Mouse (Mus musculus) adrenal gland, postnatal 4 days (tissue): ENCODE results near the gene Hist1h2ap. TPM values are rescaled to one million over a fixed set of nuclear protein-coding genes. Genes with fewer than 3 reads are reported as not detected.
"Not testable (repeated sequence)": the region's sequence is repeated elsewhere in the genome, so short reads cannot be mapped to it uniquely, and the experiment has no call there.

ENCODE experiments used
- DNase-seq, 2 experiments: peaks; one replicate each; pipeline ENCODE4 v3.0.0; 2021 to 2022; ENCODE audit warnings: low spot score in 2 of 2, mixed read lengths in 2 of 2
- microRNA-seq: library from miRNA; unstranded; fragments of <30 nt; microRNA quantifications from one replicate; pipeline ENCODE4 v1.2.0, GENCODE M21; 2021
- total RNA-seq, 2 experiments: library from RNA; stranded (reverse); gene quantifications; 2 replicates each; pipeline ENCODE4 v1.2.3; 2021

Gene Hist1h2ap
- total RNA-seq, 2 experiments from 2014 or later, result 329 to 379 TPM

DNA sequence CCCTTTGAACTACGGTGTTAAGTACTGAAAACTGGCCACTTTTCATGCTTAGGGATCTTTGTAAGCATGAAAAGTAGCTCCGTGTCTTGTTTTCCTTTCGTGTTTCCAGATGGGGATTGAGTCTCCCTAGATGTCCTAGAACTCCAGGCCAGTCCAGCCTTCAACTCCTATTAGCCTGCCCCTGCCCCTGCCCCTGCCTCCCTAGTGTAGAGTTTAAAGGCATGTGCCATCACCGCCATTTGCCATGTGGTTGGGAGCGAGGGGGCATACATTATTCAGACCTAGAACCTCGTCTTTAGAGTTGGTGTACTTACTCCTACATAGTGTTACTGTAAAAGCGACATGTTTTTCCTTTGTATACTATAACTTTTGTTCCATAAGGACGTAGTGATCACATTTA, 22.2 kb downstream of the Hist1h2ap start:
- not testable (repeated sequence) for DNase-seq

DNA sequence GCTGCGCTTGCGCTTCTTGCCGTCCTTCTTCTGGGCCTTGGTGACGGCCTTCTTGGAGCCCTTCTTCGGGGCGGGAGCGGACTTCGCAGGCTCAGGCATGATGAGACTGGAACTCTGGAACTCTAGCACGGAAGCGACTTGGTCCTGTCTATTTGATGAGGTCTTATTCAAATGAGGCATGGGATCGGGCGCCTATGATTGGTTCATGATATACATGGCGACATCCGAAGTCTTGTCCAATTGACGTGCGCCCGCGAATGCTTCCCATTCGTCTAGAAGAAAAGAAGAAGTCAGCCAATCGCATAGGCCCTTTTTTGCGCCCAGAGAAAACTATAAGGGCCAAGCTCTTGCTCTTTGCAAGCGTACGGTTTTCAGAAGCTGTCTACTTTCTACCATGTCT, 23.2 kb downstream of the Hist1h2ap start, which contains the start of the genes Hist1h2bq and Hist1h2ao:
Gene Hist1h2bq, minus strand, starts transcription at position 125 of the 400 bp plus-strand sequence.
Gene Hist1h2ao, plus strand, starts transcription at position 393 of the 400 bp plus-strand sequence.
- not testable (repeated sequence) for DNase-seq

DNA sequence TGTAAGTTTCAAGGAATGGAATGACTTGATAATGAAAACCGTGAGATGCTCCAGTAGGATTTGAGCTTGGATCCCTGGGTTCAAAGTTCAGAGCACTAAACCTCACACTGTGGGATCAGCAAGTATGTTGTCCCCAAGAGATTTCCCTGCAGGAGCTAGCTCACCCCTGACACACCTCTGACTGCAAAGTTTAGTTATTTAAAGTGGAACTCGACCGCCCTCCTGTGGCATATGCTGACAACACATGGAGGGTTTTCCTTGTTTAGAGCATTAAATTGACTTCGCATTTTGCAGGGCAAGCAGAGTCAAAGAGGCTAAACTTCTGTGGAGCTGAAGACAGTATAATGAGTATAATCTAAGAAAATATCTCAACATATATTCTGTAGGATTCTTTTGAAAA, 30.2 kb downstream of the Hist1h2ap start:
- not testable (repeated sequence) for DNase-seq

DNA sequence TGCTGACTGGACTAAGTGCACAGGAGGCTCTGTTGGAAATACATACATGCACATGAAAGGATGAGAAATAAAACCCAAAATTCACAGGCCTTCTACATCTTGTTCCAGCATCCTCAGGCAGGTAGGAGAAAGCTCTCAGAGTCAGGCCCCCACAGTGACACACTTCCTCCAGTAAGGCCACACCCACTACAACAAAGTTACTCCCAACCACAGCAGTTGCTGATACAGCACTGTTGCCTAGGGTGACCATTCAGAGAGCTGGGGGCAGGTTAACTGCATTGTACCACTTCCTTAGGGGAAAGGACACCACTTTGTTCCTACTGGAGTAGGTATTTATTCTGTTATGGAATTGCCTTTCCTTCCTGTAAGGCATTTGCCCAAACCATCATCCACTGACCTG, 36.1 kb downstream of the Hist1h2ap start:
- not testable (repeated sequence) for DNase-seq

DNA sequence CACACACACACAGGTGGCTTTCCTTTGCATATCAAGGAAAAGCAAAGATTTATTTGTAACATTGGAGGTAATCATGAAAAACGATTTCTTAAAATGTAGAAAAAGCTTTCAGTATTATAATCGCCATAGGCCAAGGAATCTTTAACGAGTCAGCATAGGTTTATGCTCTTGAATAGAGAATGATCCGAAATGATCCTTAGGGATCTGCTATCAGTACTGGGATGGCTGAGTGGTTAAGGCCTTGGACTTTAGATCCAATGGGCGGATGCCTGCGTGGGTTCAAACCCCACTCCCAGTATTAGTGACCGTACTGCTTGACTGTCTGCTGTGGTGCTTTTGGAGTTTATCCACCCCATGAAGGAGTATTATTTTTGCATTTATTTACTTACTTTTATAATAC, 37.7 kb downstream of the Hist1h2ap start:
- no peak for DNase-seq

DNA sequence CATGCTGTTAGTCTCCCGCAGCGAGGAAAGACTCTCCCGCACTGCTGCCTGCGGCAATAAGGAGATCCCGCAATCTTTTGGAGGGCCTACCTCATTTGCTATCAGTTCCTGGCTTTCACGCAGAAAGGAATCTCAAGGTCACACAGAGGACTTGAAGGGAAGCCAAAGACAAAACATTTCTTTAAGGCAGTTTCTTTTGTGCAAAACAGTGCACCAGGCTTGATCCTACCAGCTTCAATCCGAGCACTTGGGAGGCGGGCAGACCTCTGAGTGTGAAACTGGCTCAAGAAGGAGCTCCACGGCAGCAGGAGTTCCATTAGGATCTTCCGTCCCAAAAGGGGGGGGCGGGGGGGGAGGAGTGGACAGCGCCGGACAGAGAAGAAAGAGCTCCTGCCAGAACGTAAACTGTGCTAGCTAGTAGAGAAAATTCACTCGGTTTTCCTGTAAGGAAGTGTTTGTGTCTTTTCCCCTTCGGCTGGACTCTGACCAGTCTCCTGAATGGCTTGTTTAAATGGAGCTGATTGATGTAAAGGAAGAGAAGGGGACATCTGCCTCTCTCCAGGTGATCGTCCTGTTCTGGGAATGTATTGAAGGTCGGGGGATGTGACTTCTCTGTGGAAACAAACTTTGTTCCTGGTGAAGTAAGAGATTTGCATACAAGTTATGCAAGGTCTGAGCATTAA, 42.6 kb downstream of the Hist1h2ap start:
- DNase-seq, result no peak

DNA sequence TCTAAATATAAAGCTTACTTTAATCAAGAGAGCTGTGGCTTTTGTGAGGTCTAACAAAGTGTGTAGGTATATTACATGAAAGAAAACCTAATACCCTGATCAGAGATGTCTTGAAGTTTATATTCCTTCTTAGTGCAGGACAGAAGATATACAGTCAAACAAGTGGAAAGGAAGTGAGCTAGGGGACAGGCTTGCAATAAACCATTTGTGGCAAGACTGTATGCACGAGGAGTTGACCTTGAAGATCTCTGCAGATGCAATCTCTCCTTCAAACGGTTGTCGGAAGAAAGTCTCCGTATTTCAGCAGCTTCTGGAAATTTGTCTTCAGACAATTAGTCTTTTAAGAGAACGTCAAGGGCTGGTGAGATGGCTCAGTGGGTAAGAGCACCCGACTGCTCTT, 43.4 kb downstream of the Hist1h2ap start:
- no peak for DNase-seq

DNA sequence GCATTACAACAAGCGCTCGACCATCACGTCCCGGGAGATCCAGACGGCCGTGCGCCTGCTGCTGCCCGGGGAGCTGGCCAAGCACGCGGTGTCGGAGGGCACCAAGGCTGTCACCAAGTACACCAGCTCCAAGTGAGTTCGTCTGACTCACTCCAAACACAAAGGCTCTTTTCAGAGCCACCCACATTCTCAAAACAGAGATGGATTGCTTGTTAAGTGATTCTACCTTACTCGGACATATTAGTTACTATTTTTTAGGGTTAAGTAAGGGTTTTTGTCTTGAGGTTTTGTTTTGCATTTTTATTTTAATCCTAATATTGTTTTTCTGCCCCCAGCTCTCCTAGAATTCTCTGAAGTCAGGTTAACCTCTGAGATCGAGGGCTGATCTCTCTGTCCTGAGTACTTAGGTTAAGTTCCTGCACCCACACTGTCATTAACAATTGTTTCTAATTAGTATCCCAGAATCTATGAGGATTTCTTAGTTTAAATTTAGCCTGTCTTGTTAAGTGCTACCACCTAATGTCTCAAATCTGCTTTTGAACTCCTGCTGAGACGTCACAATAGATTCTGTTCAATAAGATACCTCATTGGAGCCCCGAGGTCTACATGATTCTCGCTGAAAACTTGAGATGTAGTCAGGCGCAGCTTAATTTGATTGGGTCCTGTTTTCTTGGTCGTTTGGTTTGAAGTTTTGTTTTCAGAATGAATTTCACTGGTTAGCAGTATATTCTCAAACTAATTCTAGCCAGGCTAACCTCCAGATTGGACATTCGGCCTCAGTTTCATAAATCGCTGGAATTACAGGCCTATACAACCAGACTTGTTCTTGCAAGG, 45.3 kb downstream of the Hist1h2ap start:
- DNase-seq, result no peak

DNA sequence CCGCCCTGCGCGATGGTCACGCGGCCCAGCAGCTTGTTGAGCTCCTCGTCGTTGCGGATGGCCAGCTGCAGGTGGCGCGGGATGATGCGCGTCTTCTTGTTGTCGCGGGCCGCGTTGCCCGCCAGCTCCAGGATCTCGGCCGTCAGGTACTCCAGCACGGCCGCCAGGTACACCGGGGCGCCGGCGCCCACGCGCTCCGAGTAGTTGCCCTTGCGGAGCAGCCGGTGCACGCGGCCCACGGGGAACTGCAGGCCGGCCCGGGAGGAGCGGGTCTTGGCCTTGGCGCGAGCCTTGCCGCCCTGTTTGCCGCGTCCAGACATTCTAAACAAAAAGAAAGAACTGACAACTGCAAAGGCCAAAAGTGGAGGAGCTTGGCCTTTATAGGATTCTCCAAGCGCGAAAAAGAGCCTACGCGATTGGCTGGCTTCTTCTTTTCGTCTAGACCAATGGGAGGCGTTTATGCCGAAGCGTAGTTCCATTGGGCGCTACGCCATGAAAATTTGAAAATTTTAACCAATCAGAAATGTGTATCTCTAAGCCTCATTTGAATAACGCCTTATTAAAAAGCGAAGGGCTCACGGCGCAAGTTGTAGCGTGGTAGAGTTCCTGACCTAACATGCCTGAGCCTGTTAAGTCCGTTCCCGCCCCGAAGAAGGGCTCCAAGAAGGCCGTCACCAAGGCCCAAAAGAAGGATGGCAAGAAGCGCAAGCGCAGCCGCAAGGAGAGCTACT, 46.2 kb downstream of the Hist1h2ap start, which contains the start of the genes Hist1h2an and Hist1h2bp:
Gene Hist1h2an, minus strand, starts transcription at position 320 of the 731 bp plus-strand sequence.
Gene Hist1h2bp, plus strand, starts transcription at position 563 of the 731 bp plus-strand sequence.
- peak; percentile 33 to 69 for DNase-seq

DNA sequence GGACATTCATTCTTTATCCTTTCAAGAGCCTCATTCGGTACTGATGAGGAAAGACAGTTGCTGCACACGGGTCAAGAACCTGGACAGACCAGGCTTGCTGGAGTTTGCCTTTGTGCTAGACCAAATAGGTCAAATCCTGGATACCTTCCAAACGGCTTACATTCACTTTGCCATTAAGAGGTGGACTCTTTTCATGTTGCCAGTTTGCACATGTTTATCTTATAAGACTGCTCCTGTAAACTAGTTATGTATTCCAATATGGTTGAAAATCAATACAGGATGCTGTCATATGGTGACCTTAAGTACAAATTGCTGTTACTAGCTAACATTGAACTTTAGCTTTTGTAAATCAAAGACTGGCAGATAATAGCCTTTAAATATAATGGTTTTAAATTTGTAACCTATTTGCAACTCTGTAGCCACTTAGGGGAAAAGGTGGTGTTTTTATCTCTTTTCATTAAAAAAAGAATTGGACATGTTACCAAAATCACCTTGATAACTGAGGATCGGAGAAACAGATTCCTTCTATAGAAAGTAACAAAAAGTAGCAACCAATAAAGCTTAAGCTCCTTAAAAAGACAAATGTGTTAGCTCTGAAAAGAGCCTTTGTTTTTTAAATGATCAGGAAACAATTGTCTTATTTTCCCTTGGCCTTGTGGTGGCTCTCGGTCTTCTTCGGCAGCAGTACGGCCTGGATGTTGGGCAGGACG, 47.0 kb downstream of the Hist1h2ap start:
- DNase-seq, result no peak

DNA sequence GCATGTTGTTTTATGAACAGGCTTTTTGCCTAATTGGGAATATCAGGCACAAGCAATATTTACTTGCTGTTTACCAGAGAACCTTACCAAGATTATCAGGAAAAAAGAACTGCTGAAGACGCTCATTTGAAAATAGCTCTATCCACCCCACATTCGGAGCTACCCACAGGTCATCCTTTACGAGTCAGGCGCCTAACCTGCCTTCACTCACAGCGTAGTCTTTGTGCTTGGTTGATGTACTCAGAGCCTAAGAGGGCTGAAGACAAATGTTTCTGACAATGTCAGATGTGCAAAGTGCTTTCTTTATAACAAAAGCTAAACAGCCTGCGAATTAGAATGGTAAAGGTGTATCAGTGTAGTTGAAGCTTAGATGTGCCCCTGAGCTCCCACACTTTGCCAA, 49.0 kb downstream of the Hist1h2ap start:
- DNase-seq, result no peak

DNA sequence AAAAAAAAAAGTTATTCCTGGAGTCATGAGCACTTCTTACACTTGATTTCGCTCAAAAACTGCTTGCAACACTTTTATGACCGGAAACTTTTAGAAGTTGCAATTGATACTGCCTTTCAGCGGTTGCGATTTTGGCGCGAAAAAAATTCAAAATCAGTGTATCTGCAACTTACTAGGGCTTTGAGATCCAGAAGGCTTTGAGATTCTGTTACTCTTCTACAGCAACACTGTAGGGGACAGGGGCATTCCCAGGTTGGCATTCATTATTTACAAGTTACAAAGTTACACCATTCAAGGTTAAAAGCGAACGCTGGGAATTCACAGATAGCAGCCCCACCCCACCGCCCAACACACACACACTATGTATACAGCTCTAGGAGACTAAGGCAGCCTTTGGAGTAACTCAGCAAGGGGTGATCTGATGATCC, 49.6 kb downstream of the Hist1h2ap start:
- DNase-seq, result no peak

DNA sequence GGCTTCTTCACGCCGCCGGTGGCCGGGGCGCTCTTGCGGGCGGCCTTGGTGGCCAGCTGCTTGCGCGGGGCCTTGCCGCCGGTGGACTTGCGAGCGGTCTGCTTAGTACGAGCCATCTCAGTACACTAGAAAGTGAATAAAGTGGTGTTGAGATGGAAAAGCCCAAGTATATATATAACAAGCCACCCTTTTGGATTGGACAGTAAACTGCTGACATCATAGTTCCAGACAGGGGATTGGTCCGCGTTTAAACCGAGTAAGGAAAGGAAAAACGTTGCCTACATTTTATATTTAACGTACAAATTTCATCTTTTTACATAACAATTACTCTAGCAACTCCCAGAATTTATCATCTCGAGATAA, 50.1 kb downstream of the Hist1h2ap start, which contains the start of gene Hist1h3i:
Gene Hist1h3i, minus strand, starts transcription at position 116 of the 363 bp plus-strand sequence.
- peak in 1 of 2 experiments; percentile 21 for DNase-seq

Small RNA genes within 50 kb of the gene (microRNA-seq; reads per million reads assigned to microRNA genes)
- gene Gm19658, result not detected
- gene Gm44346, result not detected
- not detected for gene Gm44466

Other genes starting within 250 kb of the Hist1h2ap start
- not detected for gene Olfr1362, start 219.5 kb downstream of the Hist1h2ap start, total RNA-seq
- under 1 TPM in 1 of 2 experiments, not detected in 1; 0.08 TPM for gene Olfr11, start 191.0 kb downstream of the Hist1h2ap start, total RNA-seq
- gene Olfr1361, start 170.1 kb downstream of the Hist1h2ap start, total RNA-seq, result not detected
- gene Olfr1360, start 156.1 kb downstream of the Hist1h2ap start, total RNA-seq, result not detected
- not detected for gene Olfr1359, start 135.4 kb downstream of the Hist1h2ap start, total RNA-seq
- 100 to 1,000 TPM; 453 to 539 TPM for gene Hist1h2bl, start 117.4 kb downstream of the Hist1h2ap start, total RNA-seq
- 100 to 1,000 TPM; 319 to 362 TPM for gene Hist1h2ai, start 117.1 kb downstream of the Hist1h2ap start, total RNA-seq
- gene Hist1h3h, start 115.8 kb downstream of the Hist1h2ap start, total RNA-seq, result 100 to 1,000 TPM; 643 to 717 TPM
- 100 to 1,000 TPM; 142 to 169 TPM for gene Hist1h2bm, start 111.5 kb downstream of the Hist1h2ap start, total RNA-seq
- gene Hist1h4j, start 98.4 kb downstream of the Hist1h2ap start, total RNA-seq, result 100 to 1,000 TPM in 1 of 2 experiments, 10 to 100 TPM in 1; 89.5 to 116 TPM
- gene Hist1h4k, start 83.0 kb downstream of the Hist1h2ap start, total RNA-seq, result 1,000 to 10,000 TPM; 1,000 to 1,309 TPM
- gene Hist1h2ak, start 79.7 kb downstream of the Hist1h2ap start, total RNA-seq, result 100 to 1,000 TPM; 172 to 196 TPM
- gene Hist1h2bn, start 79.4 kb downstream of the Hist1h2ap start, total RNA-seq, result 100 to 1,000 TPM; 256 to 306 TPM
- 100 to 1,000 TPM; 315 to 390 TPM for gene Hist1h1b, start 52.9 kb downstream of the Hist1h2ap start, total RNA-seq
- 100 to 1,000 TPM; 511 to 579 TPM for gene Hist1h3i, start 50.1 kb downstream of the Hist1h2ap start, total RNA-seq
- gene Hist1h2an, start 46.3 kb downstream of the Hist1h2ap start, total RNA-seq, result 100 to 1,000 TPM; 122 to 129 TPM
- 100 to 1,000 TPM; 192 to 223 TPM for gene Hist1h2bp, start 46.0 kb downstream of the Hist1h2ap start, total RNA-seq
- gene Hist1h2bq, start 23.3 kb downstream of the Hist1h2ap start, total RNA-seq, result 100 to 1,000 TPM; 352 to 396 TPM
- 100 to 1,000 TPM; 477 to 608 TPM for gene Hist1h2ao, start 23.0 kb downstream of the Hist1h2ap start, total RNA-seq
- gene Hist1h4m, start 21.8 kb downstream of the Hist1h2ap start, total RNA-seq, result 100 to 1,000 TPM; 742 to 886 TPM
- gene Hist1h4n, start 1.3 kb downstream of the Hist1h2ap start, total RNA-seq, result 100 to 1,000 TPM; 144 to 157 TPM
- 100 to 1,000 TPM; 346 to 390 TPM for gene Hist1h2br, start 236 bp upstream of the Hist1h2ap start, total RNA-seq
- gene Zfp184, start 111.6 kb upstream of the Hist1h2ap start, total RNA-seq, result 1 to 10 TPM; 3.8 to 4.7 TPM
- gene Pom121l2, start 147.7 kb upstream of the Hist1h2ap start, total RNA-seq, result not detected
- gene Prss16, start 176.2 kb upstream of the Hist1h2ap start, total RNA-seq, result not detected
- gene Hist1h2ah, start 202.1 kb upstream of the Hist1h2ap start, total RNA-seq, result 100 to 1,000 TPM; 349 to 449 TPM
- 100 to 1,000 TPM; 500 to 615 TPM for gene Hist1h2bk, start 202.4 kb upstream of the Hist1h2ap start, total RNA-seq
- gene Hist1h4i, start 207.9 kb upstream of the Hist1h2ap start, total RNA-seq, result 100 to 1,000 TPM; 221 to 240 TPM
- gene Hist1h2ag, start 209.4 kb upstream of the Hist1h2ap start, total RNA-seq, result 100 to 1,000 TPM; 373 to 414 TPM
- 100 to 1,000 TPM; 290 to 321 TPM for gene Hist1h2bj, start 209.7 kb upstream of the Hist1h2ap start, total RNA-seq